Mouse (Mus musculus): ENCODE data around the gene Stk39.

The Stk39 gene

DNA sequence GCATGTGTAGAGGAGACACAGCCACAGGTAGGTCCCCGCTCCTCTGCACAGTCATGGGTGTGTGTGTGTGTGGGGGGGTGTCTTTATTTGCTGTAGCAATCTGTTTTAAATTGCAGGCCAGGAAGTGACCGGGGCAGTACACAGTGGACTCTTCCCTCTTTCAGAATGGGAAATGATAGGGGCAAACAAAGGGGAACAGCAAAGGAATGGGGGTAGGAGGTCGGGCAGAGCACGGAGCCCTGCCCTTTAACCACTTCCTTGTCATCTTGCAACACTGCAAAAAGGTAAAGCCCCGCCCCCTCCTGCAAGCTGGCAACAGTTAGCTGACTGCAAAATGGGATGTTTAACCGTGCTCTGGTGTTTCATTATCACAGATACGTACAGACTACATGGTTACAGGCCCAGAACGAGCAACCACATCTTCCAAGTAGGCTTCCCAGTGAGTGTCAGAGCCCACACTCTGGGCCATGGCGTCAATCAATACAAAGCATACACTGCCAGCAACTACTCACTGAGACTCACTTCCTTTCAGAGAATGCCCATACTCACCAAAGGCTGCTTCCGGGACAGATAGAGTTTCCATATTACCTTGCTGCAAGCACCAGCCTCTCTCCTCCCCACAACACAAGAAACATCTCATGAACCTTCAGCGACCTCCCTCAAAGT, 89.5 kb downstream of the Stk39 start:
- peak in 1 of 2 experiments; percentile 56 for DNase-seq (ENCODE audit: low spot score in 2 of 2)

DNA sequence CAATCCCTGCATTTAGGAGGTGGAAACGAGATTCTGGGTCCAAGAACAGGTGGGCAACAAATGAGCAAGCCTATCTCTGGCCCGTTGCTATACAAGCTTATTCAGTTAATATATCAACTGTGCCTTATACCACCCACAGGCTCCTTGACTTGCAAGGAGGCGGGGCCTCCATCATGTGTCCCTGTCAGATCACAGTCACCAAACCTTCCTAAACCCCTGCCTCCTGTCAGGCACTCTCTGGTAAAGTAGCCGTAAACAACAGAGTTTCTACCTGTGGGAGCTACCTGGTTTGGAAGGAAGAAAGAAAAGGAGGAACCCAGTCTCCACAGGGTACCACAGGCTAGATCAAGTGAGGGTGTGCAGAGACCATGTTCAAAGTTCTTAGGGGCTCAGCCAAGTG, 90.2 kb downstream of the Stk39 start:
- peak in 1 of 2 experiments; percentile 6 for DNase-seq (ENCODE audit: low spot score in 2 of 2)

DNA sequence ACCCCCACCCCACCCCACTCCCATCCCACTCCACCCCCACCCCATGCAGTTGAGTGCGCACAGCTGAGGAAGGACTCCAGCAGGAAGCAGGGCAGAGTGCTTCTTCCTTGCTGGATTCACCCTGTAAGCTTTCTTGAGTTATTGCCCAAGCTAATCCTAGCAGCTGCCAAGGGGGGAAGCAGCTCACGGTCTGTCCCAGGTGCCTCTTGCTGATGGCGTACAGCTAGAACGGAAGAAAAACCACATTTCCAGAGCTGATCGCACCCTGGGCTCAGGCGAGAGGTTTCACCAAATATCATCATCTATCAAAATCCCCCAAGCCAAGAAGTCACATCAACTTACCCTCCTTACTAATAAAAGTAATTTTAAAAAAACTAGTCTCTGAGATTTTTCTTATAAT, 90.9 kb downstream of the Stk39 start:
- peak in 1 of 2 experiments; percentile 7 for DNase-seq (ENCODE audit: low spot score in 2 of 2)

DNA sequence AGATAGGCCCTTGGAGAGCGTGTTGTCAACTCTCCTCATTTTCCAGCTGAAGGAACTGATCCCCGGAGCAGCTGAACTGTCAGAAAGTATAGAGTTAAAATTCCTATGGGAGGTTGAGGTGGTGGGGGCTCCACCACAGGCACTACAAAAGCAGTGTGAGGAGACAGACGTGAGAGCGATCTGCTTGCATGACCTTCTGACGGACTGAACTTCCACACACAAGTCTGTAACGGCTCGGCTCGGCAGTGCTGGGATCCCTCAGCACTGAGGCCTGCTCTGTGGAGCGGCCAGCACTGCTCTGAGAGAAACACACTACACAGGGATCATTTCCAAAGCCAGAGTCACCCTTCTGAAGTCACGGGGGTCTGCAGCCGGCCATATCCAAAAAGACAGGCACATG, 92.4 kb downstream of the Stk39 start:
- no peak for DNase-seq (ENCODE audit: low spot score in 2 of 2)

DNA sequence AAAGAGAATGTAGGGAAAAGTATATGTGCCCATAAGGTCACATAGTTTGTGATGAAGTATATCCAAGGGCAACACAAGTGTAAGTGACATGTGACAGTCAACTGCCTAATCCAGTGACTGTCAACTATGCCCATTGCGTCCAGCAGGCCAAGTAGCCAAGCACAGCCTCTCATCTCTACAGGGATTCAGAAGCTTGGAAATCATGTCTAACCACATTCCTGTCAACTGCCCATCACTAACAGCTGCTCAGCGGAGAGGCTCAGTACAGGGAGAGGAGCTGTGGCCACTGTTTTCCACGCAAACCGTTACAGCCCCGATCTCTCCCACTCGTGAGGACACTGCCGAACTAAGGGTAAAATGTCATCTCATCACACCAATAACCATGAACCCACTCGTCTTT, 93.7 kb downstream of the Stk39 start:
- no peak for DNase-seq (ENCODE audit: low spot score in 2 of 2)

DNA sequence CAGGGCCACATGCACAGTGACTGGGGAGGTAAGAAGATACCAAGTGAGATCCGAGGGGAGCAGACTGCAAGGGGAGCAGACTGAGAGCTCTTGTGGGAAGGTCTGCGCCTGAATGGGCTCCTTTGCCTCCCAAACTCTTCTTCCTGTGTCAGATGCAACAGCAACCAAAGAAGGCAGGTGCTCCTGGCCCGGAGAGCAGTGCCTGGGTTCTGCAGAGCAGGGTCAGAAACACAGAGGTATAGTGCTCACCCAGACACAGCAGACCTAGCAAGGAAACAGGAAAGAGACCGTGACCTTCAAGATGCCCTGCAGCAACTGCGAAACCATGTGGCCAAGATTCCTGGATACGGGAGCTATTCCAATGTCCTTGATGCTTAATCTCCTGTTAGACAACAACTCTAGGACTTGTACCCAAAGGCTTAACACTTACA, 94.8 kb downstream of the Stk39 start:
- no peak for DNase-seq (ENCODE audit: low spot score in 2 of 2)

DNA sequence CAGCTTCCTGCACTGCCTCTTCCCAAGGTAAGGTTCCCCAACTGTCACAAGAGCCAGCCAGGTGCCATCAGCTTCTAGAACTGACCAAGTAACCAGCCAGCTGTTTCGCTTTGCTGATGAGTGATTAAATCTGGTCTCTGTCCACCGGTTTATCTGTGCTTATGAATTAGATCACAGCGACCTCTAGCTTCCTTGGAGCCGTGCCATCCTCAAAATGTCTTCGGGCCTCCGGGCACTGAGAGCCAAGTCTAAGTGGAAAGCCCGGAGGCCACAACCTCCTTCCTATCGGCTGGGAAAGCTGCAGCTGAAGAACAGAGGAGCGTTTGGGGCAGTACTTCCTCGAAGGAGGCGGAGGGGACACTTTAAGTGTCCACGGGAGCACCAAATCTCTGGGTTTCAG, 95.4 kb downstream of the Stk39 start:
- peak in 1 of 2 experiments; percentile 26 for DNase-seq (ENCODE audit: low spot score in 2 of 2)

DNA sequence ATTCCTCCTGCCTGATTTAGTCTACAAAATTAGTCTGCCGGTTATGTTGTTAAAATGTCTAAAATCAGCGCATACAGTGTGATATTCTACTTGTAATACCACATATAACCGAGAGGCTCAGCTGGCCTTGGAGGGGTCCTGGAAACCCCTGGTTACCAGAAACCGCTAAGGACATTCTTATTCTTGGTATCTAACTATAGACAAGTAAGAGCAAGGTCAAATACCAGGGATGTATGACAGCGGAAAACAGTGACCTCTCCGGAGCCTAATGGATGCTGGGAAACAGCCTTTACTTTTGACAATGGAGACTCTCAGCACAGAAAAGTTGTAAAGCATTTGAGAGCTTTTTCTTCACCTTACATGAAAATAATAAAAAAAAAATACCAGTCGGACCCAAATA, 97.9 kb downstream of the Stk39 start:
- DNase-seq (ENCODE audit: low spot score in 2 of 2): no peak

DNA sequence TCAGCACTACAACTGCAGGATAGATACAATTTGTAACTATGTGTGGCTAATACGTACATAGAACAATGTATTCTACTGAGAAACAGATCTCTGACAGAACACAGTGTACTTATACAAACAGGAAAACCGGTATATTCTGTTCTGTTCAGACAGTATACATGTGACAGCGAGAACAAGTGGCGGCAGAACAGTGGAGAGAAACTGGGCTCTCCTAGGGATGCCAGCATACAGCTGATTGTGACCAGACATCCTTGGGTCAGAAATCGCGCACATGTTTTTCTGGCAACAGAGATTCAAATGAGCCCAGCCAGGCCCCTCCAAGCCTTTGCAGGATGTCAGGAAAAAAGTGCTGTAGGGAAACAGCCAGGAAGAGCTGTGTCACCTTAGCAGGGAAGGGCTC, 100.2 kb downstream of the Stk39 start:
- DNase-seq (ENCODE audit: low spot score in 2 of 2): no peak

DNA sequence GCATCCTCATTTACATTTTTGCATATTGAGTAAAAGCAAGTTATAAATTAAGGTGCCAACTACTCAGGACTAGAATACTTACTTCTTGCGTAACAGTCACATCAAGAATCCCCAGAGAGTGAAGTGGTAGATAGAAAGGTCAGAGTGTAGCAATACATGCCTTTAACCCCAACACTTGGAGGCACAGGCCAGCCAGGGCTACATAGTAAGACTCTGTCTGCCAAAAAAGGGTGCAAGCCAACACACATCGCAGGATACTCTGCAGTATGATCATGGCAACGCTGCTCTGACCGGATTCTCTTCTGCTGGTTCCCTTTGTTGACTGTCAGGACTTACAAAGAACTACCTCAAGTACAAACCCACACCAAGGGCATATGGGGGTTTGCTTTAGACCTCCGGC, 101.7 kb downstream of the Stk39 start:
- DNase-seq (ENCODE audit: low spot score in 2 of 2): no peak

DNA sequence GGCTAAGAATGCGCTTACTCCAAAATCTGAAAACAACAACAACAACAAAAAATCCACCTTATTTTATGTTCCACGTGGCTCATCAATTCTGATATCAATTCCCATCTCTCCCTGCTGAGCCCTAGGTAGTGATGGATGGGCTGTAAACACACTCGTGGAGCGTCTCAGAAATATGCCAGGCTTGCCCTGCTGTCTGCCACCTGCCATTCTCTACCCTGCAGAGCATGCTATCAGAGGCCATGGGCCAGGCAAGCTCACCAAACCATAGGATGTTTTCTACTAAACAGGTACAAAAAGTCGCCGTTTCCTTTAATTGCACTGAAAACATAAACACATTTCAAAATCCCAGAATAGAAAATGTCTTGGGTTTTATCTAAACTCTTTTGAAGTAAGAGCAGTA, 103.0 kb downstream of the Stk39 start:
- no peak for DNase-seq (ENCODE audit: low spot score in 2 of 2)

DNA sequence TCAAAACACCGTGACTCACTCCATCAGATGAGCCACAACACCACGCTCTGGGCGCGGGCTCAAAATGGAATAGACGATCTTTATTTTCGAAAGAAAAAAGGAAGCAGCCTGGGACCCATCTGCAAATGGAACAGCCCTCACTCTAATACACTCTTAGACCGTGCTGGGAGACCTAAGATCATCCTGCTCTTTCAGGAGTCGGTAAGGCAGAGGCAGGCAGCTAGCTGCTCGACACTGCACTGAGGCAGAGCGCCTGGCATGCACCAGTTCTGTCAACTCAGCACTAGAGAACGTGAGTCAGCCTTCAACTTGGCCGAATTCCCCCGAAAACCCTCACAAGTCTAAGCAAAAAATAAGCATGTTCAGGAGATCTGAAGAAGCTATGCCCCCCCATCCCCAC, 104.1 kb downstream of the Stk39 start:
- peak in 1 of 2 experiments; percentile 5 for DNase-seq (ENCODE audit: low spot score in 2 of 2)

DNA sequence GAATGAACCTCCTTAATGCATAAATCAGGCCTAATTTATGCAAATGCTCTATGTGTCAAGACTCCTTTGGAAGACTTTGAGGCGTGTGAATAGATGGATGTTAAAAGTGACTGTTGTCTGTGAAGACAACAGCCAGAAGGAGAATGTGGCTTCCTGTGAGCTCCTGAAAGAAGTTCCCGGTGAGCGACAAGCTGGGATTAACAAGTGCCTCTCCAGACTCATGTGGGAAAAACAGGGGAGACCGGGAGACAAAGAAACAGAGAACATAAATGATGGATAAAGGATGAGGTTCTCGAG, 105.2 kb downstream of the Stk39 start:
- DNase-seq (ENCODE audit: low spot score in 2 of 2): no peak

DNA sequence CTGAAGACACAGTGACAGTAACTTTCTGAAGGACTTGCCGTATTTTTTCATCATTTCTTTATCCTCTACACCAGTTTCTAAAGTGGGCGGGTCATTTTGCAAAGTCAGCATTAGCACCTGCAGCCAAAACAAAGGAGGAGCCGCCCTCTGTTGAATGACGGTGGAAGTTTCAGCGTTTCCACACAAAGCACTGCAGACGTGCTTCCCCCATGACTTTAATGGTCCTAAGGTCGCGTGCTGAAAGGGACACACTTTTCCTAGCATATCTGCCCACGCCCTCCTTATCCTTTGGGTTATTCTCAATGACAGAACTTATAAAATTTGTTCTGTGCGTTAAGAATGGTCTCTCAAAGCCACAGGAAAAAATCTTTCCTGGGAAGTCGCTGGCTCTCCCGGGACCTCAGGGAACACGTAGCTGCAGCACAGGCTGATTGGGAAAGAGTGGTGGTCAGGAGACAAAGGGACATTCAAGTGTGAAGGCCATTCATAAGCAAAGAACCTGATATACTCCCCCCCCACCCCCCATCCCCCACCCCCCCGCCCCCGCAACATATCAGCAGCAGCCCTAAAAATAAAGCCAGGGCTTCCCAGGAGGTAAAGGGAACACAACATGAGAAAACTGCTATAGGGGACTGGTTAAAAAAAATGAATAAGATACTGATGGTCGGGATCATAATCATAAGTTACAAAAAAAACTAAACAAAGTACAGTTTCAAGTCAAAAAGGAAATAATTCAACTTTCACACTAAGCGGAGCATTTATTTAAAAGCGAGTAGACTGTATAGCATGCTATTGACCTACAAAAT, 105.8 kb downstream of the Stk39 start:
- DNase-seq (ENCODE audit: low spot score in 2 of 2): no peak

DNA sequence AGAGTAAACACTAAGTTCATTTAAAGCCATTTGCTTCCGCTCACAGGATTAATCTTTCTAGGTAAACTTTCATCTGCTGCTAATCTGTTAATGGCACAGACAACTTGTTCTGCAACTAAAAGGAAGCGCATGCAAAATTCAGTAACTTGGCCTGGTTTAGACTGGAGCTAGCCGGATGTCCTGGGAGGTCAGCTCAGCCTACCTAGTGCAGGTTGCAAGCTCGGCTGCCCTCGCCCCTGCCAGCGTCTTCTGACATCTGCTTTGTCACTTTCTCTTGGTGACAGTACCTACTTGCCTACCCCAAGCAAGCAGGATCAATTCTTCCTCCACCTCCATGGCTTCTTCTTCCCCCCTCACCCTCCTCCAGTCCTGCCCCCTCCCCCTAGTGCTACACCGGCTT, 106.6 kb downstream of the Stk39 start:
- DNase-seq (ENCODE audit: low spot score in 2 of 2): no peak

DNA sequence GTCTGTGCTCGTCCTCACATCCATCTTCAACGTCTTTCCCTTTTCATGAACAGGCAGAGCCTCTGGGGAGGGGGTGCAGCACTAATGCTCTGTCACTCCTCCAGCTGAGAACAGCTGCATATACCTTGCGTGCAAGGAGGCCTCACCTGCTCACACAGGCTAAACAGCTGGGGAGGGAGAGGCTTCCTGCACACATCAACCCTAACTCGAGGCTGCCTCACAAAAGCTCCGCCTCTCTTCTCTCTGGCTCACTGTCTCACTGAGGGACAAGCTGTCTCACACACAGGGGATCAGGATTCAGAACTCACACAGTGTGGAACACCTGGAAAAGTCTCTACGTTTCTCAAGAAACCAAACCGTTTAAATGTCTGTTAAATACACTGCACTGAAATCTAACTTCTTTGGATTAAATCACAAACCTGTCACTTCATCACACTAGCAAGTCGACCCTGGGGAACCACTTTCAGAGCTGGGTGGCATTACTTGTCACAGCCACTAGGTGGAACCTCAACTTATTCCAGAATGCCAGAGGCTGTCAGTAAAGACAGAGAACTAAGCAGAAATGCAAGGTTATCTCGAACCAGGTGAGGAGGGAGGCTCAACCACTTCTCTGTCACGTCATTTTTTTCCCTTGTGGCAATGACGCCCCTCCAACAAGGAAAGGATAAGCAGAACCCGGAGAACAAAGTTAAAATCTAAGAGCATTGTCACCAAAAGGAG, 107.7 kb downstream of the Stk39 start:
- peak in 1 of 2 experiments; percentile 18 for DNase-seq (ENCODE audit: low spot score in 2 of 2)

DNA sequence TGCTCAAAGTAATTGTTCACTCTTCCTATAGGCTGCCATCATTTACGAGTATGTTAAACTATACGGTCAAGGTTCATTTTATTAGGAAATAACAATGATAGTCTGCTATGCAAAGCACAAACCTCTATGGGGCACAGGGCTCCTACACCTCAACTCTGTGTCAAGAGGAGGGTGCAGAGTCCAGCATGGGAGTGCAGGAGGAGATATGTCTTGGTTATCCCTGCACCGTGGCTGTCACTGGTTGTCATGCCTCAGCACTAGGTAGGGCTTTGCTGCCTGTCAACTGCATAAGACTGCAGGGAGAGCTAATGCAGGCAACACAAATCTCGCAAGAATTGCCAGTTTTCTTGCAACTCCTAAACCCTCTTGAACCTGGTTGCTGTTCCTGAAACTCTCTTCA, 108.9 kb downstream of the Stk39 start:
- DNase-seq (ENCODE audit: low spot score in 2 of 2): peak in 1 of 2 experiments; percentile 5

DNA sequence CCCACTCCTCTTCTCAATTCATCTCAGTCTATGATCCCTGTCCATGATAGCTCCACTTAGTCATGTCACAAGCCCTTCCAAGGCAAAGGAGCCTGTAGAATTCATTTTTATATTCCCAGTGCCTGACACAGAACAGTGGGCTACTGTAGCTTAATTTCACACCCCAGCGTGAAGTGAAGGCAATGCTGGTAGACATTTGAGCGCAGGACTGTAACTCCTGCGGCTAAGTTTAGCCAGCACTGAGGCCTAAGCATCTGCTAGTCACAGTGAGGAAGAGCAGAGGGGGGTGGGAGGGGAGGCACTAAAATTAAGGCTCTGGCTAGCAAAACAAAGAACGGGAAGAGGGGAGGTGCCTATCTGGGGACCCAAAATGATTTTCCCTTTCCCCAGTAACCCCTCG, 110.4 kb downstream of the Stk39 start:
- DNase-seq (ENCODE audit: low spot score in 2 of 2): no peak

DNA sequence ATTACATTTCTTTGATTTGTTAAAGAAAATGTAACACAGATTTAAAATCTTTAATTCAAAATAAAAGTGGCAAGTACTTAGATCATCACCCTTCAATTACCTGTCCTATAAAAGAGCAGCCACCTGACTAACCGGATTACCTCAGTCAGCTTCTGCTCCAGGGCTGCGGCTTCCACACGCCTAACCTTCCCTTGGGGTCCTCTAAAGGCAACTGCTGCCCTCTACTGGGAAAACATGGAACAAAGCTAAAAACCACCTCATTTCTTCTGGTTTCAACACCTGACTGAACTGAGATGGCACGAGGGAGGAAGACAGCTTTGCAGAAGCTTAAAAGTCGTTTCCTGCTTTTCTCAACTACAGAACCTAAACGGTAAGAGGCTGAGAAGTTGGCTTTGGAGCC, 121.4 kb downstream of the Stk39 start:
- peak in 1 of 2 experiments; percentile 28 for DNase-seq (ENCODE audit: low spot score in 2 of 2)

DNA sequence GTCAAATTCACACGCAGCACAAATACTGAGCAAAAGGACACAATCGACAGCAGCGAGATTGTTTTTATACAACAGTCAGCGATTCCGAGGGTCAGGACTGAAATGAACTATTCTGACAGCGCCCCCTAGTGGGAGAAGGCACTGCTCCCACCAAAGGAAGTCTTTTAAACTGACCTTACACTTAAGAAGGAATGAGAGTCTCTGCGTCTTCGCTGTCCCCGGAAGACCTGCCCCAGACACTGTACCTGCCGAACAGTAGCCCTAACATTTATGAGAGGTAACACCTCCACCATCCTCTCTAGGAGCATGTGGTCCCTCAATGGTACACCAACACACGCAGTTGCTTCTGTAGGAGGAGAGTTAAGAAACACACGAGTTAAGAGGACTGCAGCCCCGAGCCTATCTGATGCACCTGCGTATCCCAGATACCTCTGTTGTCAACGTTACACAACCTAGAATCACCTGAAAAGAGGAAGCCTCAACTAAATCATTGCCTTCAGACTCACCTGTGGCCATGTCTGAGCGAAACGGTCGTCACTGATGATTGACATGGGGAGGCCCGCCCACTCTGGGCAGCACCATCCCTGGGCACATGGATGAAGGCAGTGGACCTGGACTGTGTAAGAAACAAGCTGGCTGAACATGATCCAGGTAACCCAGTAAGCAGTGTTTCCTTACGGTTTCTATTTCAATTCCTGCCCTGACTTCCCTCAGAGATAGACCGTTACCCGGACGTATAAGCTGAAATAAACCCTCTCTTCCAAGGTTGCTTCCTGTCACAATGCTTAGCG, 122.3 kb downstream of the Stk39 start:
- DNase-seq (ENCODE audit: low spot score in 2 of 2): peak; percentile 20 to 71

DNA sequence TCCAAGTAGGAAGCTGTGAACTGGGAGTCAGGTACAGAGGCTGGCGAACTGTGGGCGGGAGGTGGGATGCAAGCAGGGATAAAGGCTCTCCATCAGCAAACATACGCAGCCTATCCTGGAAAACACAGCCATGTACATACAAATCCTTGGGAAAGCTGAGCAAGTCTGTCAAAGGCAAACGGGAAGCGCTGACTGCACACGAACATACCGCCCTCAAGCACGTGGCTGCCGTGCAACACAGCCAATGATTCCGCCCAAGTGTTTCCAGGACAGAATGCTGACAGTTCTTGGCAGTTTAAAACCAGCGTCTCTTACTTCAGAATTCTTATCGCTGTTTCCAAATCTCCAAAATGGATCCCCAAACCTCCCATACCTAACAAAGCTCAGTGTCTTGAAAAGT, 123.1 kb downstream of the Stk39 start:
- DNase-seq (ENCODE audit: low spot score in 2 of 2): no peak

DNA sequence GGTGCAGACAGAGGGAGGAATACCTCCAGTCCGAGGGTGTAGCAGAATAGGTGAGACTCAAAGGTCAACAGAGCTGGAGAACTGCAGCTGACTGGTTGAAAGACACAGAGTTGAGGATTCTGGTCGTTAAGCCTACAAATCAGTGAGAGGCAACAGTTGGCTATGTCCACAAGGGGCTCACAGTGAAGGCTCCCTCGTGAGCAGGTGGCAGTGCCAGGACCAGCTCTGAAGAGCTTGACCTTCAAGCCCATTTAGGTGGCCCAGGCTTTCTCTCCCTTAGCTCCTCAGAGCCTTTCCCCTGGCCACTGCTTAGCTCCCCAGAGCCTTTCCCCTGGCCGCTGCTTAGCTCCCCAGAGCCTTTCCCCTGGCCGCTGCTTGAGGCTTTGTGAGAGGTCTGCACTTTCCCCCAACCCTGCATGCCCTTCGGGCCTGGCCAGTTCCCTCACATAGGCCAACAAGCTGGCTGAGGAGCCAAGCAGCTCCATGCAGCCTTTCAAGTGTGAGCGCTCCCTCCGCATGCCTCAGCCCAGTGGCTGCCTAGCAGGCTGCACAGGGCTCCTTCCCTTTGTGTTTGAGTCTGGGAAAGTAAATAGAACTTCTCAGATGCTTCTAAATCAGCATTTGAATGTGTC, 125.3 kb downstream of the Stk39 start:
- no peak for DNase-seq (ENCODE audit: low spot score in 2 of 2)
